Mouse (Mus musculus) urinary bladder, adult 2 months (tissue): ENCODE results near the gene Slc37a1. TPM values are rescaled to one million over a fixed set of nuclear protein-coding genes. Genes with fewer than 3 reads are reported as not detected.
A peak's percentile ranks its signal among the peaks of the same experiment; 100 is the strongest.

Experiments
- DNase-seq: peaks from one replicate; pipeline ENCODE4 v3.0.0; 2022; ENCODE audit warnings: low spot score
- polyA plus RNA-seq: library from polyadenylated mRNA; depleted of rRNA; stranded (reverse); fragments of >200 nt; gene quantifications from 2 replicates; pipeline ENCODE4 v1.2.3, GENCODE M21; 2012

Slc37a1 gene
- polyA plus RNA-seq, 1 experiment, result 11.7 TPM

DNA sequence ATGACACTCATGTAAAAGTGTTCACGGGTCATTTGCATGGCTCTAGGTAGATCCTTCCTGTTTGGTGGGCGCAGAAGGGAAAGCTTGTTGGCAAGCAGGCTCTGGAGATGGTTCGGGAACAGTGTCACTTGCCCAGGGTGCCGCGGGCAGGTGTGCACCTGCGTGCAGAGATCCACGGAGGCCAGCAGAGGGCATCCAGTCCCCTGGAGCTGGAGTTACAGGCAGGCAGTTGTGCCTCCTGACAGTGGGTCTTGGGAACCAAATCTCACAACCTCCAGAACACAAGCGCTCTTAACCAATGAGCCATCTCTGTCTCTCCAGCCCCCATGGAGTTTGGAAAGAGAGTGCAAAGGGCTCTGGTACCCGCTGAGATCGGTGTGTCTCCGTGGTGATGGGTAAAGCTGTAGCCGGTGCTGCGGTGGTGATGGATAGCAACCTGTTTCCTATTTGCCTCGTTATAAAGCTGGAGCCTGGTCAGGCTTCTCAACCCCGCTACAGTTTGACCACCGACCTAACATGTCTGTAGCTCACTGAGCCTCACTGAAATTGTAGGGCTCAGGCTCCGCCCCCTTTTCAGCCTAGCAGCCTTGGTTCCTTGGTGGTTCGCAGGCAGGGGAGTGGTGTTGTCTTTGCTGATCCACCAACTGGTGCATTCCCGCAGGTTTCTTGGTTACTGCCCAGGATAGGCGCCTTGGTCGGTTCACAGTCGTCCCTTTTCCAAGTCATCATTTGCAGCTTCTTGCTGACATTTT, 31.1 kb downstream of the Slc37a1 start:
- no peak for DNase-seq

DNA sequence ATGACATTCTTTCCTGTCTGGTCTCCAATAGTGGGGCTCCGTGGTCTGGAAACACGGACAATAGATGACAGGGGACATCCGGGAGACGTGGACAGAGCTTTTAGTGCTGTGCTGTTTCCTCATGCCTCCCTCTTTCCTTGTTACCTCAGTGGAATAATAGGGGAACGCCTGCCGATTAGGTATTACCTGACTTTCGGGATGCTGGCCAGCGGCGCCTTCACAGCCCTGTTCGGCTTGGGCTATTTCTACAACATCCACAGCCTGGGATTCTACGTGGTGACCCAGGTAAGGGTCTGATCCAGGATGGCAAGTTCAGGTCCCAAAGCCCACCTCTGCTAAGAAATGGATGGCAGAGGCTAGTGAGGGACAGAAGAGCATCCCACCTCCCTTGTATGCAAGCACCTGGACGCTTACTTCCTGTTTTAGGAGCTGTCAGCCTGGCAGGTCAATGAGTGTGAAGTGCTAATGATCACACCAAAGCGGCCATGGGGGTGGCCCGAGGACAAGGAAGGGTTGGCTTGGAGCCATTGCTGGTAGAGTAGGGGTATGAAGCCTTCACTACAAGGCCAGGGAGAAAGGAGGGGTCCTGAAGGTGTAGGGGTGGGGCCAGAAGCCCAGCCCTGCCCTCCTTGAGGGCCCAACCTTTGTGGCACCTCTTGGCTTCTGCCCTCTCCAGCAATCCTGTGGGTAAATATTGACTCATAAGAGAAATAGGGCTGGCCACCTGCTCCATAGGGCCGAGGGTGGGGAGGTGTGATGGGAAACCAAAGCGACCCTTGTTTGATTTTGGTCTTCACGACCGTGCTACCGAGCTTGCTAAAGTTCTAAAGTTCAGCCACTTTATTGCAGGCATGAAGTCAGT, 32.5 kb downstream of the Slc37a1 start:
- DNase-seq, result no peak

DNA sequence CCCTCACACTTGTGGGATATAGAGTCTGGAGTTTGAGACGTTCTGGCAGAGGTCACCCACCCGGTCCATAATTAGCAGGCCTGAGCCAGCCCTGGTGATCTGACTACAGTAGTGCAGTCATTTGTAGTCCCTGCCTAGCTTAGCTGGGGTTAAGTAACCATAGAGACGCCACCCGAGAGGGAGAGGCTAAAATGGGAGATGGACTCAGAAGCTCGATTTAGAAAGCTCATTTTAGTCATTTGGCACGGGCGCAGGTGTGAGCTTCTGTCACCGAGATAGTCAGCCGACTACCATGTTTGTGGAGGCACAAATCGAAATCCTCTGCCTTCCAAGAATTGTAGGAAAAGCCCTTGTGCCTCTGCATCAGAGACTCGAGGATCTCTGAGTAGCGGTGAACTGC, 34.8 kb downstream of the Slc37a1 start:
- DNase-seq, result no peak

DNA sequence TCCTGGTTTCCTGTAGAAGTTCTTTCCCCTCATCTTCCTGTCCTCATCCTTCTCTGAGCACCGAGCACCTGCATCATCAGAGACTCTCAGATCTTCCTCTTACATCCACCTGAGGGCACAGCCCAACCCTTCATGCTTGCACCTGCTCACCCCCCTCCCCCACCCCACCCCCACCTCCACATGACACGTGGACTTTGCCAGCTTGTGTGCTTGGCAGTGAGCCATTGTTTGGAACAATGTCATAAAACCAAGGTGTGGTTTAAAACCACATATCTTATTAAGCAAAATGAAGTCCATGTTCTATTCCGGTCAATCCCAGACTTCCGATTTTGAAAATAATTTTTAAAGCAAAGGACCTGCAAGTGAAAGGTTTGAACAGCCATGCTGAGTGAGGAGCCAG, 35.9 kb downstream of the Slc37a1 start:
- no peak for DNase-seq

DNA sequence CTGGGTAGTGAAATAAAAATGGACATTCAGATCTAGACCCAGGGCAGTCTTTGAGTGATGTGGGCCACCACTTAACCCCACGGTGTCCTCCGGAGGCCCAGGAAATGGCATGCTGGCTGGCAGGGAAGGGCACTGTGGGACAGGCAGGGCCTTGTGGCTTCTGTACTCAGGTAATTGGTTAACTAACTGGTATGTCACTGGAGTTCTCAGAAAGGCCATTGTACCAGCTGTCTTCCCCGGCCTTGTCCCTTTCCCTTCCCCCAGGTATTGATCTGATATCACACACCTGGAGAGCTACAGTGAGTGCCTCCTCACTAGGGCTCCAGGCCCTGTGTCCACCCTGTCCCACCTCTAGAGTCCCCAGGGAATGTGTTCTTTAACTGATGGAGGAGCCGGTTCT, 36.8 kb downstream of the Slc37a1 start:
- no peak for DNase-seq

DNA sequence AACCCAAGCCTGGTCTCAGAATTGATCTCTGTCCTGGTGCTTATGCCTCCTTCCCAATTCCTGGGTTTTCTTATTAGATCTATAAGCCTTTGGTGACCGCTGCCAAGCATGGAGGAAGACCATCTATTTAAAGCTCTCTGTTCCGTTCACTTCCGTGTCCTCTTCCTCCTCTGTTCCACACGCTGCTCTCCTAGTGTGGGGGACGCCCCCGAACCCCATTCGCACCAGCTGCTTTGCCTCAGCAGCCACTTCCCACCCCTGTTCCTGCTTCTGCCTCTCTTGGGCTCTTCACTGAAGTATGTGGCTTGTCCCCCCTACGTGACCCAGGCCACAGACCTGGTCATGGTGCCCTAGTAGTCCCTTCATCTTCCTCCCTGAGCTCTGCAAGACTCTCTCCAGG, 37.6 kb downstream of the Slc37a1 start:
- DNase-seq, result no peak

DNA sequence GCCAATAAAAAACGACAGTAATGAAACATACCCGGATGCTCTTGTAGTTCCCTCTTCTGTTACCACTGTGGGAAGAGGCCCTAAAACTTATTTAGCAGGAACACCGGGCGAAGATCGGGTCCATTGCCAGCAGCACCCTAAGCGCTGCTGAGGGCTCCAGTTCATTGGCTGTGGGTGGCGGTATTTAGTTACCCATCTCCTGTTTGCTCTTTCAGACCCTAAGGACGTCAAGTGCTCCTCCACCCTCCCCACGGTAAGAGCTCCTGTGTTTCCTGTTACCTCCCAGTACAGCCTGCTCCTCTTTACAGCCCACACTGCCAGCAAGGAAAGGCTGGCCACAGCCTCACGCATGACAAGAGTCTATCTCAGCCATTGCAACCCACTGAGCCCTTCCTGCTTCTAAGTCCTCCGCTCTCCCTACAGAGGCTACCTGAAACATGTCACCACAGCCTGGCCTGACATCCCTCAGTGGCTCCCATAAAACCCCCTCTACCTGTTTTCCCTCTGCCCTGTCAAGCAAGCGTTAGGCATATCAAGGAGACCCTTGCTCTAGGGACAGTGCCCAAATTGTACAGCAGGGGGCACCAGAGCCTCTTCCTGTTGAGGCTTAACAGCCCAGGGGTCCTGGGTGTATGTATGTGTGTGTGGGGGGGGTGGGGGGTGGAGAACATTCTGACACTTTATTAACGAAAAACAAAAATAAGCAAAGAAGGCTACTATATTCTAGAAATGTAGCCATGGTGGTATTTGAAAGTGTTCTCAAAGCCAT, 39.0 kb downstream of the Slc37a1 start:
- DNase-seq, result no peak

DNA sequence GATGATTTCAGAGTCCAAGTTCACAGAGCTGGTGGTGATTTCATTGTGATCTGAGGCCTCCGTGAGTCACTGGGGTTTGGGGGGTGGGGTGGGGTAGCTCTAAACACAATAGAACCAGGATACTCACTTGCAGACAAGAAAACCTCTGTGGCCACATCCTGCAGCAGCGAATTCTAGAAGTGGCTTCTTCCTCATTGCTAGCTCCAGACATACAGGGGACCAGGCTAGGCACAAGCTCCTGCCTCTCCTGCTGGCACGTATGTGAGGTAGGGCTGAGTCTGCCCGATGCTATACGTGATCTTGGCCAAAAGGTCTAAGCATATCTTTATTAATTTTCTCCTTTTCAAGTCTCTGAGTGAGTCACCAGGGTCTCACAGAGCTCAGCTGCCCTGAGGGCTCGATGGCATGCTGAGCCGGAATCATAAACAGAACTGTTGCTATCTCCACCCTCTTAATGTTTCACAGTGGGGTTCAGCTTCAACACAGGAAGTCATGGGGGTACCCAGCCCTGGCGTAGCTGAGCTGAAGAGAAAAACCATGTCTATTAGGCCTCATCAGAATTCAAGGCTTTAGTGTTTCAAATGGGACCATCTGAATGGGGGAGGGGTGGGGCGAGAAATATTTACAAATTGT, 39.7 kb downstream of the Slc37a1 start:
- DNase-seq, result no peak

DNA sequence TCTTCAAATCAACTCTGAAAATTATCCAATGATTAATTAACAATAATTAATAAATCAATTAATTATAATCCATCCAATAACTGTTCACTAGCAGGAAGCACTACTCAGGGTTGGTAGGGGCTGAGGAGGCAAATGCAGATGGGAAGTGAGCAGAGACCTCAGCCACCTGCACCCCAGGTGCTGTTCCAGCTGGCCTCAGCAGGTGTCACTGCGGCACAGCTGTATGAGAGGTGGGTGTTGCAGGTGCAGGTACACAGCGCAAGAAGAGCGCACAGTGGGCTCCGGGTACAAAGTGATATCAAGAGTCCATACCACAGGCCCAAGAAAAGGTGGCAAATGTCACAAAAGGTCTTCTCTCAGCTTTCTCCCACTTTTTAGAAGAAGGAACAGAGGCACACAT, 41.9 kb downstream of the Slc37a1 start:
- DNase-seq, result no peak

DNA sequence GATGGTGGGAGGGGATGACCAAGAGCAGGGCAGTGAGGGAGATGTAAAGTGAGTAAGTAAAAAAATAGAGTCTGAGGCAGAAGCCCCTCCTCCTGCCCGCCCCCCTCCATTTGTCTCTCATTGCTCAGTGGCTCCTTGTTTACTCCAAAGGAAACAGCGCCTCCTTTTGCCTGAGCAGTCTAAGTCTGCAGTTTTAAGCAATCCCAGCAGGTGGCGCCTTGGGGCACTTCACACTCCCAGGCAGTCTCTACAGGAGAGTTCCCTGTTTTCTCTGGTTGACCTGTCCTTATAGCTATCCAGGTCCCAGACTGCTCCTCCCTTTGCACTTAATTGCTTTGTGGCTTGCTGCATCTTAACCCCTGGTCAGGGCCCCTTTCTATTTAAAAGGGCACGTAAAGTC, 44.0 kb downstream of the Slc37a1 start:
- no peak for DNase-seq

DNA sequence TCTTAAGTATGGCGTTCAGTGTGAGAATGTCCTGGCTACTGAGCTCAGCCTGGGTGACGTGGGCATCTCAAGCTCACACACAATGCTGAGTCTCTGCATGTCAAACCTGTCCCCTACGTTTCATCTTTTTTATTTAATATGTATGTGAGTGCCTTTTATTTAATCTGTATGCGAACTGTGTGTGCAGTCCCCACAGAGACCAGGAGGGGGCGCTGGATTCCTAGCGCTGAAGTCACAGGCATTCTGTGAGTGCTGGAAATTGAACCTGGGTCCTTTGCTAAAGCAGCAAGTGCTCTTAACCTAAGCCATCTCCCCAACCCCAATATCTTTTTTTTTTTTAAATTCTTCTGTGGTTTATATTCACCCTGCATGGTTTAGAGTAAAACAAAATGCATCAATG, 44.7 kb downstream of the Slc37a1 start:
- no peak for DNase-seq

DNA sequence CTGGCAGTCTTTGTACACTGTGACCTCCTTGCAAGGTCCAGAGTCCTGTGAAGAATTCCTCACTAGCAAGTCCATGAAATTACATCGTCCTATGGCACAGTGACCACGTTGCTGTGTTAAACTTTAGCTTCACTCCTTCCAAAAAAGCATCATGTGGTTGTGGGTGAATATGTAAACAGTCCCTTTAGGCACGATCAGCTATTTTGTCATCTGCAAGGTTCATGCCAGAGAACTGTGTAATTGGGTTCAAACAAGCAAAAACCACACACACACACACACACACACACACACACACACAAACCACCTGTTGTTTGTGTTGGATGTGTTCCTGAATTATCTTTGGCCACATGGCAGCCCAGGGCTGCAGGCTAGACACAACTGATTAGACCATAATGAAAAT, 45.3 kb downstream of the Slc37a1 start:
- no peak for DNase-seq

DNA sequence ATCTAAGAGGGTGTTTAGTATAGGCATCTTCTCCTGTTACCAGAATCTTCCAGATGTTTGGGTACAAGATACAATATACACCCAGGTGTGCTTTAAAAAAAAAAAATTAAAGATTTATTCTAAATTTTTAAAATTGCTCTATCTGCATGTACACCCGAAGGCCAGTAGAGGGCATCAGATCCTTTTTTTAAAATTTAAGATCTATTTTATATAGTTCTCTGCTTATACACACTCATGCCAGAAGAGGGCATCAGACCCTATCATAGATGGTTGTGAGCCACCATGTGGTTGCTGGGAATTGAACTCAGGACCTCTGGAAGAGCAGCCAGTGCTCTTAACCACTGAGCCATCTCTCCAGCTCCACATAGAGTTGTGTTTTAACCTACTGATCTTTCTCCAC, 45.7 kb downstream of the Slc37a1 start:
- DNase-seq, result no peak

DNA sequence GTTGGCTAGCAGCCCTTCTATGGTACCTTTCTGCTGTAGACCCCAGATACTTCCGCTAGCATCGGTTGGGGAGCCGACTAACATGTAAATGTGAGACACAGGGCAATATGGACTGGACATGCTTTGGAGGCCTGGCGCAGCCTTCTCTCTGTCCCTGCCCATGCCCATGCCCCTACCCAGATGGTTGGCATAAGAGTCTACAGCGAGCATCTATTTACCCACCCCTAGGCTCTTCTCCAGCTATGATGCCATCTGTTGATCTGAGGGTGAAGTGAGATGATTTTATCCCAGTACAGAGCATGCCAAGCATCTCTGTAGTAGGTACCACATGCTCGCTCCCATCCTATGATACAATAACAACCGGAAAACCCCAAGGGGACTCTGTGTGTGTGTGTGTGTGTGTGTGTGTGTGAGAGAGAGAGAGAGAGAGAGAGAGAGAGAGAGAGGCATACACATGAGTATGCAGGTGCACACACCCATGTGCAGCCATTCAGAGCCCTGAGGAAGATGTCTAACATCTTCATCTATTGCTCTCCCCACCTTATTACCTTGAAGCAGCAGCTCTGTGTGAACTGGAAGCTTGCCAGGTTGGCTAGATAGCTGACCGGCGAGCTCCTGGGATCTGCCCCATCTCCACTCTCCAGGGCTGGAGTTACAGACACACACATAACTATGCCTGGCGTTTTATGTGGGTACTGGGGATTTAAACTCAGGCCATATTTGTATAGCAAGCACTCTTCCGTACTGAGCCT, 48.1 kb downstream of the Slc37a1 start:
- DNase-seq, result no peak

DNA sequence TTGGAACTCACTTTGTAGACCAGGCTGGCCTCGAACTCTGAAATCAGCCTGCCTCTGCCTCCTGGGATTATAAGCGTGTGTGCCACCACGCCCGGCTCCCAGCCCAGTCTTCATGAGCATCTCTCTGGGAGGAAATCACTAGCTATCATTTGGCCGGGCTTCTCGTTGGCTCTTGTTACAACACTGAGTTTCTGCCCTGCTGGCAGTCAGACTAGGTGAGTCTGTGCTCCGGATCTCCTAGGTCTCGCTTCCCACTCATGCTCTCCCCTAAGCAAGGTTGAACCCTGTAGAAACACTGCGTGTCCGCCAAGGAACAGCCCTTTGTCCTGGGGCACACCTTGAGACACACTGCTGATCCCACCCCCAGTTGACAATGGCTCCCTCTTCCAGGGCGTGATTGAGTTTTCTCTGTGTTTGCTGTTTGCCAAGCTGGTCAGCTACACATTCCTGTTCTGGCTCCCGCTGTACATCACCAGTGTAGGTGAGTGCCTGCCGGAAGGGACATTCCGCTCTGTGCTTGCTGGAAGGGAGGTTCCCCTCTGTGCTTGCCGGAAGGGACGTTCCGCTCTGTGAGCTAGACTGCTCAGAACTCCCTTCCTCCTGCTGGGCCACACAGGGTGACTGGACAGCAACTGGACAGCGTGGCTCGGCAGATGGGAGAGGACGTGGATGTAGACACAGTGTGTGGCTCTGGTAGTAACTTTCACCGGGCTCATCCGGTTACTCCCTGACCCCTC, 48.9 kb downstream of the Slc37a1 start:
- DNase-seq, result no peak

DNA sequence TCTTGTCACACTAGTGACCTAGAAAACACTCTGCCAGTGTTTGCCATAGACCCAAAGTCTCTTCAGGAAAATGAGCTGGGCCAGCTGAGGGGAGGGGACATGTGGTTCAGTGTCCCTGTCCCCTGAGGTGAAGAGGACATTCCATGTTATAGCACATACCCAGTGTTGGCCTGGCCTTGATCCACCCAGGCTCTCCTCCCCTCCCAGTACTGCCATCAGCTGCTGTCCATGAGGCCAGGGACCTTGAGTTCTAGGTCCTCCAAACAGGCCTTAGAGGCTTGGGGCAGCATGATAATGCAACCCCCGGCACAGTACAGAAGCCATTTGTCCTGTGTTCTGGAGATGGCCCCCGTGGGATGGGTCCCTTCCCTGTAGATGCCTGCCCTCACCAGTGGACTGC, 53.2 kb downstream of the Slc37a1 start:
- DNase-seq, result no peak

DNA sequence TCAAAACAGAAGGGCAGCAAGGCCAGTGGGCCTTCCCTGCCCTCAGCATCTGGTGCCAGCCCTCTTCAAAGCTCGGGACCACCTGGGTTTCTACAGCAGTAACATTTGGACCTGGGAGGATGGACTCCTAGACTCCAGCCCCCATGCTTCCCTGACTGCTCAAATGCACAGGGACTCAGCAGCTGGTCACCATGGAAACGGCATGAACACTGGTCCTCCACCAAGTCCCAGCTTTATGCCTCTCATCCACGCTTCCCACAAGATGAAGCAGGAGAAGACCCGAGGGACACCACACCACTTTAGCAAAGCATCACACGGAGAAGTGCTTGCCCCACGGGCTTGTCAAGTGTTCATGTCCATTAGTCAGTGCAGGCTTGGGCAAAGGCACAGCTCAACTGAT, 55.6 kb downstream of the Slc37a1 start:
- DNase-seq, result no peak

DNA sequence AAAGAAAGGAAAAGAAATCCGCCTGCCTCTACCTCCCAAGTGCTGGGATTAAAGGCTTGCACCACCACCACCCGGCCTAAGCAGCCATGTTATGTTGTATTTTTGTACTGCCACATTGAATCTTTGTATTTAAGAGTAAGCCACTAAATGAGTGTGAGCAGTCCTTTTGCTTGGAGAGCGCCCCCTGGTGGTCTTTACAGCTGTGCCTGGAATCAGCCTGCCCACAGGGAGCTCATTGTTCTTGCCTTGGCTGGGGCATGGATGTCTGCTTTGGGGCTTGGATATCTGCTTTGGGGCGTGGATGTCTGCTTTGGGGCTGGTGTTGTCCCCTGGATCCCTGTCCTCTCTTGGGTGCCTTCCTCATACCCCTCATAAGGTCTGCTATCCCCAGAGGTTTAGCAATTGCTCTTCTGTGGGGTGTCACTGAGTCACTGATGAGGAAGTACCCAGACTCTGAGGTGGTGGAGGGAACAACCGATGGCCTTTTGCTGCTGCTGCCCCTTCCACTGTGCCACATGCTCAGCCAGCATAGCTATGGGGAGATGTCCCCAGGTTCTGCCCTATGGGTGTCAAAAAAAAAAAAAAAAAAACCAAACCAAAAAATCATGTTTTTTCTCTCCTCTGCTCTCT, 57.7 kb downstream of the Slc37a1 start:
- DNase-seq, result peak; percentile 45

DNA sequence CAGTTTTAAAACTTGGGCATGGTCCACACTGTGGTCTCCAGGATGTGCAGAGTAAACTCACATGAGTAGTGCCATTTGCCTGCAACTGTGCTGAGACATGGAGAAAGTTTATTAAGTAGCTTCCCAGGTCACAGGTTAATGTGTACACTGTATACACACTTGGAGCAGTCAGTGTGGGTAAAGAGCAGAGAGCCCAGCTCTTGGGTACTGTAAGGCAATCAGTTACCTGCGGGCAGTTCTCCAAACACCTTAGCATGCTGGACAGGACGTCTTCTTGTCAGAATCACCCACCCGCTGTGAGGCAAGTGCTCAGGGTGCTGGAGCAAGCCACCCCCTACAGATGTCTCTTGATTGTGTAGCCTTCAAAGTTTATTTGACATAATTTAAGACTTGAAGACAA, 58.2 kb downstream of the Slc37a1 start:
- no peak for DNase-seq

DNA sequence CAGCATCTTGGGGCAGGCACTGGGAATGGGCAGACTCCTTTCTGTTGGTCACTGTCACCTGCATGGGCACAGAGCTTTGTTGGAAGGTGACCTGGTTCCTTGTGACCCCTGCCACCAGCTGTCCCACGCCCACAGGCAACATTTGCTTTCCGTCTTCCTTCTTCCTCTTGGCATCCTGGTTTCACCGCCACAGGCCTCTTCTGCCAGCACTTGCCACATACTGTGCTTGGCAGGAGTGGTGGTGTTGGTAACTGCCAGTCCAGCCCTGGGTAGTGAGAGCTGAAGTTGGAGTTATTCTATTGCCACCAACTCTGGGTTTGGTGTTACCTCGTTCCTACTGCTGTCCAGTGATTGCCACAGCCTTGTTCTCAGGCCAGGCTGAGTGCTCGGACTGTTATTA, 61.5 kb downstream of the Slc37a1 start:
- DNase-seq, result no peak
